Mouse (Mus musculus) forebrain, embryonic 14.5 days (tissue): ENCODE measurements at regions not wholly inside any gene's neighbourhood (a gene's known extent, or its start where the extent isn't known, plus 50 kb on each side); places are given as distances from the start of the nearest gene placed in this dataset.

Source experiments
- ATAC-seq: fragments of 200-750 bp; cut with Nextera tagmentation; 2 replicates; pipeline ENCODE4 v1.8.0; 2017; ENCODE audit warnings: mild to moderate bottlenecking, moderate library complexity
- DNase-seq: peaks from one replicate; pipeline ENCODE4 v3.0.0-alpha.2; 2015; ENCODE audit warnings: low spot score
- H3K27ac ChIP-seq: fragments of 300-500 bp; sonication (generic); 2 replicates; pipeline ENCODE4 v1.5.1; 2014; ENCODE audit warnings: low read depth, mild to moderate bottlenecking, control low read depth, low read length, moderate library complexity
- H3K27me3 ChIP-seq: fragments of 300-500 bp; sonication (generic); replicated peaks from 2 replicates; pipeline ENCODE4 v1.6.1; 2014; ENCODE audit warnings: low read length, control low read depth, mixed read lengths; ENCODE audit not compliant: control insufficient read depth, insufficient read depth
- H3K36me3 ChIP-seq: fragments of 300-500 bp; sonication (generic); 2 replicates; pipeline ENCODE4 v1.6.1; 2014; ENCODE audit warnings: low read length, control low read depth; ENCODE audit not compliant: control insufficient read depth, insufficient read depth
- H3K4me1 ChIP-seq: fragments of 300-500 bp; sonication (generic); 2 replicates; pipeline ENCODE4 v1.6.1; 2014; ENCODE audit warnings: antibody characterized with exemption, low read length, control low read depth; ENCODE audit not compliant: control insufficient read depth, insufficient read depth
- H3K4me2 ChIP-seq: fragments of 300-500 bp; sonication (generic); 2 replicates; pipeline ENCODE4 v1.6.1; 2014; ENCODE audit warnings: mild to moderate bottlenecking, control low read depth, low read length
- H3K4me3 ChIP-seq: fragments of 300-500 bp; sonication (generic); 2 replicates; pipeline ENCODE4 v1.5.1; 2014; ENCODE audit warnings: low read depth, low read length, control low read depth
- H3K9ac ChIP-seq: fragments of 300-500 bp; sonication (generic); 2 replicates; pipeline ENCODE4 v1.6.1; 2014; ENCODE audit warnings: mild to moderate bottlenecking, low read length, control low read depth, moderate library complexity
- H3K9me3 ChIP-seq: fragments of 300-500 bp; sonication (generic); replicated peaks from 2 replicates; pipeline ENCODE4 v1.6.1; 2016; ENCODE audit warnings: low read length, control low read depth, mixed read lengths; ENCODE audit not compliant: control insufficient read depth
- WGBS: fragments of 180-500 bp; shearing (Covaris S2); extraction: QIAGEN DNeasy Blood & Tissue Kit; methylation state at CpG from one replicate; pipeline ENCODE4 v1.1.7; 2014; 5-methylcytosine and 5-hydroxymethylcytosine counted together

DNA sequence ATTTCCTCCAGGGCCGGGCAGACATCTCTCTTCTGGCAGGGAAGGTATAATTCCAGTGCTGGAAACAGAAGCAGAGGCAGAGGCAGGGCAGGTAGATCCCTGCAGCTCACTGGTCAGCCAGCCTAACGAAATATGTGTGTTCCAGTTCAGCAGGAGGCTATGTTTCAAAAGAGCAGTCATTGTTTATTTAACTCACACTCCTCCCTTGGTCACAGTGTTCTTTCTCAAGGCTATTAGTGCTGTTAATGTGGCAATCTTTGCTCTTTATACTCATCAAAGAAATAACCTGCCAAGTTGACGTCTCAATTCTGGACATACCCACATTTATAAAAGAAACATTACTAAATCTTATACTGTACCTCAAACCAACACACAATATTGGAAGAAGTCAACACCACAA lies 253.3 kb upstream of the Adgrl3 start:
- Histone ChIP-seq H3K4me3 (no peak overlapping the region), H3K4me1 (no peaks in the 10 kb centered on the region), H3K27me3 (no peaks in the 10 kb centered on the region), H3K9me3 (no peaks in the 10 kb centered on the region), H3K4me2 (no peak overlapping the region), H3K27ac (no peak overlapping the region), H3K9ac (no peak overlapping the region), H3K36me3 (no peaks in the 10 kb centered on the region)
- ATAC-seq (no peak), DNase-seq (no peak)
- 67% methylated on average over 3 of the region's 3 CpGs for WGBS

DNA sequence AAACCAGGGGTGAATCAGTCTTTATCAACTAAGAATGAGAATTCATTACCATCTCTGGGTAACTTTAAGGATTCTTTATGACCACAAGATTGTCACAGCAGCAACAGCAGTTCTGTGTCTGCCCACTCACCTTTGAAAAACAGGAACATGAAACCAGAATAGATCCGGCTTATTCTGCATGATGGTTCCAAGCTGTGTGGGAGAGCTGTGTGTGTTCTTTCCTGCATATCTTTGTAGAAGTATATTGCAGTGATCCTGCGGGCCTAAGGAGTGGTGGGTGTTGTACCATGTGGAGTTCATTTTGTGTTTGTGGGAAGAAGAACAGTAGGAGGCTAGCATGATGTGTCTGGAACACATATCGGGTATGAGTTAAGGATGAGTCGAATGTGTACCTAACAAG lies 236.0 kb upstream of the Adgrl3 start:
- no peaks in the 10 kb centered on the region for H3K9me3 ChIP-seq
- H3K9ac ChIP-seq: no peak overlapping the region
- H3K27me3 ChIP-seq: no peaks in the 10 kb centered on the region
- H3K4me2 ChIP-seq: no peak overlapping the region
- no peak for DNase-seq
- H3K36me3 ChIP-seq: no peaks in the 10 kb centered on the region
- H3K27ac ChIP-seq: no peak overlapping the region
- ATAC-seq: no peak
- WGBS: 89% methylated on average over 4 of the region's 4 CpGs
- H3K4me3 ChIP-seq: no peak overlapping the region
- no peaks in the 10 kb centered on the region for H3K4me1 ChIP-seq

DNA sequence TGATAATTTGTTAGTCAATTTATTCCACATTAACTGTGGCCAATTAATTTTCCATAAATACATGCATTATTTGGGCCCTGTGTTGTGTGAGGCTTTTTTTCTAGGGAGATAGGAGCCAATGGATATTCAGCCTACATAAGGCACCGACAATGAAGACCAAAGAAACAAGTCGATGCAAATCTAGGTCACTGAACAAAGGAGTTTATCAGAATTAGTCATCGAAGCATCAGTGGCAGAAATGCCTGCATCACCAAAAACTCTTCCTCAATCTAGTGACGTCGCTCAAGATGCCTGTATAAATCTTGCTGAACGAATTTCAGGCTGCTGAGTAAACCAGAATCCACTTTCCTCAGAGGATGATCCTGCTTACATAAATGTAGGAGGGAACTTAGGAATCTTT lies 235.2 kb upstream of the Adgrl3 start:
- Histone ChIP-seq H3K27ac (no peak overlapping the region), H3K9ac (no peak overlapping the region), H3K4me3 (no peak overlapping the region), H3K36me3 (no peaks in the 10 kb centered on the region), H3K4me1 (no peaks in the 10 kb centered on the region), H3K27me3 (no peaks in the 10 kb centered on the region), H3K9me3 (no peaks in the 10 kb centered on the region), H3K4me2 (no peak overlapping the region)
- WGBS: 80% methylated on average over 6 of the region's 6 CpGs
- ATAC-seq (no peak), DNase-seq (no peak)

DNA sequence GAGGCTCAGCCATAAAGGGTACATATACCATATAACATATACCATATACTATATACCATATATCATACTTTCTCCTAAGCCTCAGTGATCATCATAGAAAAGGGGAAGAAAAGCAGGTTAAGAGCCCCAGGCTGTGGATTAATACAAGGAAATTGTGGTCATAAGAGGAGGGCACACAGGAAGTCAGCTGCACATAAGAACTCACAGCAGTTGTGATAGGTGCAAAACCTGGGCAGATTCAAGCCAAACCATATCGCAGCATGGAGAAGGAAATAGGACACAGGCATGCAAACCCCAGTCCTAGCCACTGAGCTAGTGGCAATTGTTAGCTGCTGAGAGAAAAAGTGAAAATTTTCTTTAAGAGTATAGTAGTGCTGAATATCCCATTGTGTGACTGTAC lies 228.3 kb upstream of the Adgrl3 start:
- DNase-seq (no peak), ATAC-seq (no peak)
- Histone ChIP-seq H3K36me3 (no peaks in the 10 kb centered on the region), H3K4me2 (no peak overlapping the region), H3K4me1 (no peaks in the 10 kb centered on the region), H3K4me3 (no peak overlapping the region), H3K9ac (no peak overlapping the region), H3K27ac (no peak overlapping the region), H3K27me3 (no peaks in the 10 kb centered on the region), H3K9me3 (no peaks in the 10 kb centered on the region)
- 94% methylated on average over 1 of the region's 1 CpGs for WGBS

DNA sequence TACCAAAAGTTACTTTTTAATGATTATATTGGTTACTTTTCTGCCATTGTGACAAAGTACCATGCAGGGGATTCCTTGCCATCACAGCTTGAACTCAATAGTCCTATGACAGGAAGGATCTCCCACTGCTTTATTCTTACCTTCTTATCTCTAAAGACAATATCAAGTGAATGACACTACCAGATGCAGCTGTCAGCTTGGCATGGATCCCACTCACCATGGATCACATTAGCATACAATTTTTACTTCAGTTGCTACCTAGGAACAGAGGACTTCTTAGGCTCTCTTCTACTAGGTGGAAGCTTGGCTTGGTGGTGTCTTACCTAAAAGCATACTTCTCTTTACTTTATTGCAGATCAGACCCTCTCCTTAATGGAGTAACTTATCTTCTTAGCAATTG lies 220.2 kb upstream of the Adgrl3 start:
- no peaks in the 10 kb centered on the region for H3K36me3 ChIP-seq
- no peaks in the 10 kb centered on the region for H3K9me3 ChIP-seq
- ATAC-seq (no peak), DNase-seq (no peak)
- H3K27me3 ChIP-seq: no peaks in the 10 kb centered on the region
- no peaks in the 10 kb centered on the region for H3K4me1 ChIP-seq
- no peak overlapping the region for H3K4me3 ChIP-seq
- H3K27ac ChIP-seq: no peak overlapping the region
- H3K4me2 ChIP-seq: no peak overlapping the region
- H3K9ac ChIP-seq: no peak overlapping the region

DNA sequence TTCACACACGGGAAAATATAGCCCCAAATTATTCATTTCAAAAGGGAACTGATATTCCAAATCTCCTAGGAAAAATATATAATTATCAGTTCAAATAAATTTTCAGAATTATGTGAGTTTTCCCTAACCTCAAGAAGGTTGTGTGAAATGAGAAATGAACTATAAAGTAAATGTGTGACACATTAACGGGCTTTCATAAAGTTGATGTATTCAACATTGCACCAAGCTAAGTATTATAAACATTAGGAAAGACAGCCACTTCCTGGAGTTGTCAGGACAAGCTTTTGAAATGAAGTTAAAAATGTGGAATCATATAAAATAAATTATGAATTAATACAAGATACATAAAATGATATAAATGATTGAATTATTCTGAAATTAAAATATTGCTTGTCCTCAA lies 207.0 kb upstream of the Adgrl3 start:
- H3K9ac ChIP-seq: no peak overlapping the region
- no peaks in the 10 kb centered on the region for H3K36me3 ChIP-seq
- H3K4me3 ChIP-seq: no peak overlapping the region
- DNase-seq (no peak), ATAC-seq (no peak)
- H3K4me1 ChIP-seq: no peaks in the 10 kb centered on the region
- H3K27me3 ChIP-seq: no peaks in the 10 kb centered on the region
- H3K4me2 ChIP-seq: no peak overlapping the region
- 89% methylated on average over 2 of the region's 2 CpGs for WGBS
- H3K9me3 ChIP-seq: no peaks in the 10 kb centered on the region
- H3K27ac ChIP-seq: no peak overlapping the region

DNA sequence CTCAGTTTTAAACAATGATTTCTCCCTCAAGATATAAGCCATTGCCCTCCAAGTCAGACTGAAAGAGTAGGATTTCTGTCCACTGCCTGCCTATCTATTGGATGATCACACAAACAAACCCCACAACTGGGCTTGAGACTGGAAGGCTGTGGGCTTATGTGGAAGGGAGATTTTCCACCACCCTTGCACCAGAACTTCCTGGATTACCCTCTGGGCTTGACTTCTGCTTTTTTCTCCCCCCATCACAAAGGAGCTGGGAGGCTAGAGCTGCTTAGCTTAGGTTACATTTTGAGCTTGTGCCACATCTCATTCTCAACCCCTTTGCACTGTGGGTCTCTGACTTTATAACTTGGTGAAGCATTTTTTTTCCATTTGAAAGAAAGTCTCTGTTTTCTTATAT lies 200.7 kb upstream of the Adgrl3 start:
- Histone ChIP-seq H3K27me3 (no peaks in the 10 kb centered on the region), H3K4me2 (no peak overlapping the region), H3K4me1 (no peaks in the 10 kb centered on the region), H3K9me3 (no peaks in the 10 kb centered on the region), H3K4me3 (no peak overlapping the region), H3K36me3 (no peaks in the 10 kb centered on the region), H3K27ac (no peak overlapping the region), H3K9ac (no peak overlapping the region)
- DNase-seq: no peak
- no peak for ATAC-seq

DNA sequence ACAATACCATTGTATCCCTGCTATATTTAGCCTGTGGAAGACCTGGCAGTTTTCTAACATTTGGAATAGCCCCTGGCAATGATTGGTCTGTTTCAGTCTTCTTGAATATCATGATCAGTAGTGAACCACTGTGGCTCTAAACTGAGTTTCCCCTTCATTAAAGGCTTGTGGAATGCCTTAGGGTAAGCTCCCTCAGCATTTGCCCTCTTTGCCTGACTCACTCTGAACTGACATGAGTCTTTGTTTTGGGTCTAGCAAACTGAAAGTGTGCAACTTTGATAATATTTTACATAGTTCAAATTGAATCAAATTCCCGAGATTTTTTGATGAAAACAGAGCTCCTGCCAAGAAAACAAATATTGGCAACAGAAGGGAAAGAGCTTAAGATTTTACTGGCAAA lies 177.4 kb upstream of the Adgrl3 start:
- no peaks in the 10 kb centered on the region for H3K36me3 ChIP-seq
- no peaks in the 10 kb centered on the region for H3K4me1 ChIP-seq
- no peaks in the 10 kb centered on the region for H3K9me3 ChIP-seq
- H3K9ac ChIP-seq: no peak overlapping the region
- DNase-seq: no peak
- WGBS: 79% methylated on average over 1 of the region's 1 CpGs
- H3K4me3 ChIP-seq: no peak overlapping the region
- ATAC-seq: no peak
- no peak overlapping the region for H3K4me2 ChIP-seq
- no peaks in the 10 kb centered on the region for H3K27me3 ChIP-seq
- no peak overlapping the region for H3K27ac ChIP-seq

DNA sequence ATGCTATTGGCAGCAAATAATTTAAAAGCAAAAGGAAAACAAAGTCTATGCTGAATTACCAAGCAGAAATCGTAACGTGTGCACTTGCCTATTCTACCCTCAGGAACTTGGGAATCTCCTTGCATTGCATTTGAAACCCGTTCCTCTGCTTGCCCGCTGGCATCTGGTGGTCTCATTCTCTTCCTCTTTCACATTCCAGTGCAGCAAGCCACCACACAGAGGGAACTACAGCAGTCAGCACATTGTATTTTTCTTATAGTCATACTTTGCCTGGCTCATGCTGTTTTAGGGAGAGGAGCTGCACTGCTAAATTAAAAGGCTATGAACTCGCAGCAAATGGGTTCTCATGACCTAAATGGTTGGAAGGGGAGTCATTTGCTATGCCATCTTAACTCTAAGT lies 164.9 kb upstream of the Adgrl3 start:
- ATAC-seq: no peak
- H3K4me3 ChIP-seq: no peak overlapping the region
- no peaks in the 10 kb centered on the region for H3K27me3 ChIP-seq
- no peaks in the 10 kb centered on the region for H3K9me3 ChIP-seq
- H3K4me2 ChIP-seq: no peak overlapping the region
- H3K9ac ChIP-seq: no peak overlapping the region
- no peaks in the 10 kb centered on the region for H3K4me1 ChIP-seq
- H3K36me3 ChIP-seq: no peaks in the 10 kb centered on the region
- 76% methylated on average over 5 of the region's 5 CpGs for WGBS
- DNase-seq: no peak
- H3K27ac ChIP-seq: no peak overlapping the region

DNA sequence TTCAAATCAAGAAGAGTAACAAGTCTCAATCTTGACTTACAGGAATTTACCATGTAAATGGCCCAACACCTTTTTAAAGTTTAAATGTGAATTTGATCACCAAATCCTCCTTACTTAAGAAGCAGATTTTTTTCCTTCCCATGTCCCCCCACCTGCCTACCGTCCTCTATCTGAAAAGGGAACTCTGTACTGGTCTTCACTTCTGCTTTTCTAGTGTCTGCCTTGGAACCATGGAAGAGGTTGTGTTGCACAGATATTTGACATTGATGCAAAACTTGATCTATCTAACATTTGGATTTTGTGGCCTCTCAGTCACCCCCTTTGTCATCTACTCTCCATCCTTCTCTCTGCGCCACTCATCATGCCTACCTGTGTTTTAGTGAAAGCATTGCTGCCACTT lies 143.3 kb upstream of the Adgrl3 start:
- no peak overlapping the region for H3K4me2 ChIP-seq
- no peaks in the 10 kb centered on the region for H3K36me3 ChIP-seq
- no peaks in the 10 kb centered on the region for H3K9me3 ChIP-seq
- ATAC-seq (no peak), DNase-seq (no peak)
- no peak overlapping the region for H3K27ac ChIP-seq
- H3K4me1 ChIP-seq: no peaks in the 10 kb centered on the region
- no peak overlapping the region for H3K4me3 ChIP-seq
- no peaks in the 10 kb centered on the region for H3K27me3 ChIP-seq
- H3K9ac ChIP-seq: no peak overlapping the region
- 84% methylated on average over 2 of the region's 2 CpGs for WGBS
